Mouse (Mus musculus) forebrain, embryonic 12.5 days (tissue): Measurements from ENCODE around the gene Ndufa10. TPM values are rescaled to one million over a fixed set of nuclear protein-coding genes. Genes with fewer than 3 reads are reported as not detected.
"Not testable (repeated sequence)": the region's sequence is repeated elsewhere in the genome, so short reads cannot be mapped to it uniquely, and the experiment has no call there.

Source experiments
- ATAC-seq: fragments of 200-750 bp; cut with Nextera tagmentation; 2 replicates; pipeline ENCODE4 v1.8.0; 2017; ENCODE audit warnings: moderate TSS enrichment; ENCODE audit not compliant: low FRiP score
- H3K27ac ChIP-seq: fragments of 300-500 bp; sonication (generic); 2 replicates; pipeline ENCODE4 v1.5.1; 2016; ENCODE audit warnings: mild to moderate bottlenecking
- H3K27me3 ChIP-seq: fragments of 300-500 bp; sonication (generic); 2 replicates; pipeline ENCODE4 v1.6.1; 2016; ENCODE audit warnings: mild to moderate bottlenecking
- H3K36me3 ChIP-seq: fragments of 300-500 bp; sonication (generic); replicated peaks from 2 replicates; pipeline ENCODE4 v1.6.1; 2016; ENCODE audit warnings: mild to moderate bottlenecking
- H3K4me1 ChIP-seq: fragments of 300-500 bp; sonication (generic); 2 replicates; pipeline ENCODE4 v1.6.1; 2016
- H3K4me2 ChIP-seq: fragments of 300-500 bp; sonication (generic); 2 replicates; pipeline ENCODE4 v1.6.1; 2016; ENCODE audit warnings: mild to moderate bottlenecking, moderate library complexity
- H3K4me3 ChIP-seq: fragments of 300-500 bp; sonication (generic); replicated peaks from 2 replicates; pipeline ENCODE4 v1.5.1; 2016; ENCODE audit warnings: mild to moderate bottlenecking
- H3K9ac ChIP-seq: fragments of 300-500 bp; sonication (generic); 2 replicates; pipeline ENCODE4 v1.6.1; 2016; ENCODE audit warnings: mild to moderate bottlenecking
- H3K9me3 ChIP-seq: fragments of 300-500 bp; sonication (generic); 2 replicates; pipeline ENCODE4 v1.6.1; 2016
- WGBS: fragments of 180-500 bp; shearing (Covaris S2); methylation state at CpG from one replicate; pipeline ENCODE4 v1.1.7; 2016; 5-methylcytosine and 5-hydroxymethylcytosine counted together
- polyA plus RNA-seq: library from polyadenylated mRNA; unstranded; fragments of >200 nt; fragmentation: Nextera tagmentation; extraction: Ambion mirVana; gene quantifications from 2 replicates; pipeline ENCODE4 v1.2.1, GENCODE M21; 2016

Ndufa10 gene
- 228 and 234 TPM in 2 replicates for polyA plus RNA-seq

DNA sequence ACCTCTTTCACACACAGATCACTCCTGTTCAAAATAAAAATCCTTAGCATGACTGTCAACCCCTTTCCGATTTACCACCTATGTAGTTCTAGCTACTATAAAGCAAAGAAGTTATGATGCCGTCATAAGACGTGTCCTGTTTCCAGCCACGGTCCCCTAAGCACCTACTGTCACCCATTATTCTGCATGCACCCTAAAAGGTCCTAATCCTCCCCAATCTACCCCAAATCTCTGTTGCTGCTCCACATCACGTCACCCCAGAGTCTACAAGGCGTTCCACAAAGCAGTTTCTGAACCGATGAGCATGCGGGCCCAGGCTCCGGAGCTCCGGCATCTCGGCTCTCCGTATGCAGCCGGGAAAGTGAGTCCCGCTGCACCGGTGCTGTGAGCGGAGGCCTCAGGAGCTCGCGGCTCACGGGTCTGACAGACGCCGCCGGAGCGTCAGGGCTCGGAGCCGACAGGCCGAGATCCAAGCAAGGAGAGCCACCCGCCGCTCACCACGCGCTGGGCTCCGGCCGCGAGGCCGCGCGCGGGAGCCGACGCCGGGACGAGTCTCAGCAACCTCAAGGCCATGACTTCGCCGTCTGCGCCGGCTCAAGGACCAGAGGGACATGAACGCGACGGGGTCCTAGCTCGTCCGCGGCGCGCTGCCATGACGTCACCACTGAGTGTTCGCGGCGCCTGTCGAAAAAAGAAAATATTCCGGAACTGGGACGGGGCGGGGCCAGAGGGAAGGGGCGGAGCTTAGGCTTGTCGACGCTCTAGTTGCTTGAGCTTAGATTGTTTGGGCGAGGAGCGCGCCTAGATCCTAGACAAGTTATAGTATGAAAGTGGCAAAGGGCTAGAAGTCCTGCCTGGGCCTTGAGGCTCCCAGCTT, at the start of gene Ndufa10:
Ndufa10 (minus strand) TSS at position 696 of the 877 bp plus-strand sequence.
- Histone ChIP-seq H3K4me2 (peak within 1 kb of the TSS; percentile 86), H3K9me3 (no peaks in the 10 kb centered on the region), H3K4me1 (peaks cover 15% of the 10 kb centered on the region), H3K4me3 (peak within 1 kb of the TSS; percentile 97), H3K27ac (peak within 1 kb of the TSS; percentile 59), H3K36me3 (peaks cover 26% of the 10 kb centered on the region), H3K9ac (peak within 1 kb of the TSS; percentile 90), H3K27me3 (peaks cover 3% of the 10 kb centered on the region; the same call in 1 of the 2 replicates)
- peak; percentile 96 for ATAC-seq
- WGBS, result 1% methylated on average over 67 of the region's 67 CpGs

DNA sequence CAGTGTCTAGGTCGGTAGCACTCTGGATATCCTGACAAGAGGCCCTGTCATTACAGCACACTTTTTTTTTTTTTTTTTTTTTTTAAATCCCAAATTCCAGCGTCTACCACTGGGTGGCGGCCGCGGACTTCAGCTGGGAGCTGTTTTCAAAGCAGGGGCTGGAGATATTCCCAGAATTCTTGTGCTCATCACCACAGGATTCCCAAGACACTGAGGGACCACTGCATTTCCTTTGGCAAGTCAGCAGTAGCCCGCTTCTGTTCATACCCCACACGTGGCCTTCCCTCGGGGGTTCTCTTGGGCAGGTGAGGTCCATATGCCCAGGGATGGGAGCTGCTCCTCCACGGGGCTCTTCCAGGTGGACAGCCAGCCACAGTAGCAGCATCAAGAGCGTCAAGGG, 47.7 kb upstream of the Ndufa10 start:
- Histone ChIP-seq H3K27me3 (0 out of 2 replicates have a peak, but pooled peaks cover 3% of the 10 kb centered on the region), H3K36me3 (no peaks in the 10 kb centered on the region), H3K9ac (no peak overlapping the region), H3K27ac (no peak overlapping the region), H3K4me2 (no peak overlapping the region), H3K9me3 (no peaks in the 10 kb centered on the region), H3K4me3 (no peak overlapping the region), H3K4me1 (0 out of 2 replicates have a peak, but pooled peaks cover 2% of the 10 kb centered on the region)
- ATAC-seq, result no peak
- WGBS, result 27% methylated on average over 10 of the region's 10 CpGs

DNA sequence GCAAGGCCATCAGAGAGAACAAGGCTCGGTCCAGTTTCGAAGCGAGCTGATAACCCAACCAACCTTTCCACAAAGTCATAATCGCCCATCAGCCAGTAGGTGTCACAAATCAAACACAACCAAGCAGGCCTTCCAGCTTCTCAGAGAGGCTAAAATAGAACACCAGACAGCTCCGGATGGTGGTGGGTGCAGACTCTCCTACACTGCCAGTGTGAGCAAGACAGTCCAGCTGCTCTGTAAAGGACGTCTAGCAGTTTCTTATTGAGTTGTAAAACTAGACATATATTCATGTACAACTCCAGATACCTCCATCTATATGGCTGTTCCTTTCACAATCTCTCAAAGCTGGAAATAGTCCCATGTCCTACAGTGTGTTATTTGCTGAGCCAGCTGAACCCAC, 45.4 kb upstream of the Ndufa10 start:
- H3K27me3 ChIP-seq, result 0 out of 2 replicates have a peak, but pooled peaks cover 3% of the 10 kb centered on the region
- 88% methylated on average over 6 of the region's 6 CpGs for WGBS
- no peak overlapping the region for H3K4me2 ChIP-seq
- H3K27ac ChIP-seq, result no peak overlapping the region
- no peaks in the 10 kb centered on the region for H3K9me3 ChIP-seq
- no peaks in the 10 kb centered on the region for H3K36me3 ChIP-seq
- H3K9ac ChIP-seq, result no peak overlapping the region
- no peak overlapping the region for H3K4me3 ChIP-seq
- 0 out of 2 replicates have a peak, but pooled peaks cover 2% of the 10 kb centered on the region for H3K4me1 ChIP-seq
- ATAC-seq, result no peak

DNA sequence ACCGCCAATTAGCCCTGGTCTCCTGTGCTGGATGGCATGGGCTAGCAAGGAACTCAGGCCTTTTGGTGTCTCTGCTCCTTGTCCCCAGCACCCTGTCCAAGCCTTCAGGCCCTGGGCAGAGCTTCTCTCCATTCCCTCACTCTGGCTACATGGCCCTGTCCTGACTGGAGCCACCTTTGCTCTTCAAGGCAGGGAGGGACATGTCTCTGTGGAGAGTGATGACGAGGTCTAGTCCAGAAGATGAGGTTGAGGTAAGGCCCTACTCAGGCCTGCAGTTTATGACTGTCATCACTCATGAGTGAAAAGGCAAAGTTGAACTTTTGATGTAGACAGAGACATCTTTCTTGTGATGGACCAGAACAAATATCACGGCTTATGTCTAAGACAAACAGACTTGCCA, 44.9 kb upstream of the Ndufa10 start, which contains the start of gene Olfr1414:
Olfr1414 (minus strand) TSS at position 101 of the 400 bp plus-strand sequence.
- Histone ChIP-seq H3K36me3 (no peaks in the 10 kb centered on the region), H3K9ac (no peak within 1 kb of the TSS), H3K4me1 (0 out of 2 replicates have a peak, but pooled peaks cover 2% of the 10 kb centered on the region), H3K4me2 (no peak within 1 kb of the TSS), H3K27me3 (0 out of 2 replicates have a peak, but pooled peaks cover 3% of the 10 kb centered on the region), H3K27ac (no peak within 1 kb of the TSS), H3K4me3 (no peak within 1 kb of the TSS), H3K9me3 (no peaks in the 10 kb centered on the region)
- no peak for ATAC-seq
- WGBS, result 86% methylated on average over 3 of the region's 3 CpGs

DNA sequence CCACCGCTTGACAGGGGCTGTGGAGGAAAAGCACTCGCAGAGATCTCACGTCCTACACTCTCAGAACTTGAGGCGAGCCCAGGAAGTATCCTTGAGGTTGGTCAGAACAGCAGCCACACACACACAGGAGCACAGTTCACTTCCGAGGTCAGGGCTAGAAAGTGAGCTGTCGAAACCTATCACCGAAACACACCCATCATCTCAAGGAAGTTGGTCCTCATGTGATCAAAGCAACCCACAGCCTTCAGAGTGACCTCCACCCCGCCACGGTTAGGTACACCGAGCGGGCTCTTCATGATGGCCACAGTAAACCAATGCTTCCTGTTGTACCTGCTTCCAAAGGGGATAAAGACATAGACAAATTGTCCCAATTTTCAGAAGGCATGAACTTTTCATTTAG, 41.7 kb upstream of the Ndufa10 start:
- Histone ChIP-seq H3K4me3 (no peak overlapping the region), H3K9me3 (no peaks in the 10 kb centered on the region), H3K4me1 (no peaks in the 10 kb centered on the region), H3K4me2 (no peak overlapping the region), H3K9ac (no peak overlapping the region), H3K36me3 (no peaks in the 10 kb centered on the region), H3K27me3 (0 out of 2 replicates have a peak, but pooled peaks cover 3% of the 10 kb centered on the region), H3K27ac (no peak overlapping the region)
- 87% methylated on average over 11 of the region's 11 CpGs for WGBS
- ATAC-seq, result no peak

DNA sequence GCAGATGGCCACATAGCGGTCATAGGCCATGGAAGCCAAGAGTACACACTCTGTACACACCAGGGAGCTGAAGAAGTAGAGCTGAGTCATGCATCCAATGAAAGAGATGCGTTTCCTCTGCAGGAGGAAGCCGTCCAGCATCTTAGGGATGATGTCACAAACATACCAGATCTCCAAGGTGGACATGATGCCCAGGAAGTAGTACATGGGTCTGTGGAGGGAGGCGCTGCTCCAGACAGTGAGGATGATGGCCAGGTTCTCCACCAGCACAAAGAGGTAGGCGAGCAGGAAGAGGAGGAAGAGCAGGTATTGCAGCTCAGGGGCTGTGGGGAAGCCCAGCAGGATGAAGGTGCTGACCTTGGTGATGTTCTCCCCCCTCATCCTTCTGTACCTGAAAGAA, 38.0 kb upstream of the Ndufa10 start:
- not testable (repeated sequence) for H3K27me3 ChIP-seq, H3K27ac ChIP-seq, H3K9ac ChIP-seq, ATAC-seq, H3K4me3 ChIP-seq, H3K9me3 ChIP-seq, H3K4me2 ChIP-seq, H3K4me1 ChIP-seq, H3K36me3 ChIP-seq
- WGBS, result 87% methylated on average over 5 of the region's 5 CpGs

DNA sequence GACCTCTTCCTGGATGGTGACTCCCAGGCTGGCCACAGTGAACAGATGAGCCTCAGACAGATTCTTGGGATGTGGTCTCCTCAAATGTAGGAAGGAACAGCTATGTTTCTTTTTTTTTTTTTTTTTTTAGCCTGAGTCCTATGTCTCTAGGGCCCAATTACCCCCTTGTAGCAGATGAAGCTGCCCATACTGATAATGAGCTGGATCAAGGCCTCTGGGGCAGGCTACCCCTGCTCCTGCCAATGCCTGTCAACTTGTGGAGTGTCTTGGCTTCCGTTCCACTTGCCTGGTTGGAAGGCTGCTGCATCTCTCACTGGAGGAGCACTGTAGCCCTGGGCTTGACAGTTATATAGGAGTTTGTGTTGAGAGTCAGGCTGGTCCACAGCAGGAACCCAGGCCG, 22.3 kb upstream of the Ndufa10 start, which contains the start of gene Olfr1415:
Olfr1415 (minus strand) TSS at position 101 of the 400 bp plus-strand sequence.
- no peak for ATAC-seq
- Histone ChIP-seq H3K36me3 (no peaks in the 10 kb centered on the region), H3K4me3 (no peak within 1 kb of the TSS), H3K9me3 (no peaks in the 10 kb centered on the region), H3K4me1 (no peaks in the 10 kb centered on the region), H3K9ac (no peak within 1 kb of the TSS), H3K27me3 (no peaks in the 10 kb centered on the region), H3K27ac (no peak within 1 kb of the TSS), H3K4me2 (no peak within 1 kb of the TSS)
- 92% methylated on average over 2 of the region's 2 CpGs for WGBS

DNA sequence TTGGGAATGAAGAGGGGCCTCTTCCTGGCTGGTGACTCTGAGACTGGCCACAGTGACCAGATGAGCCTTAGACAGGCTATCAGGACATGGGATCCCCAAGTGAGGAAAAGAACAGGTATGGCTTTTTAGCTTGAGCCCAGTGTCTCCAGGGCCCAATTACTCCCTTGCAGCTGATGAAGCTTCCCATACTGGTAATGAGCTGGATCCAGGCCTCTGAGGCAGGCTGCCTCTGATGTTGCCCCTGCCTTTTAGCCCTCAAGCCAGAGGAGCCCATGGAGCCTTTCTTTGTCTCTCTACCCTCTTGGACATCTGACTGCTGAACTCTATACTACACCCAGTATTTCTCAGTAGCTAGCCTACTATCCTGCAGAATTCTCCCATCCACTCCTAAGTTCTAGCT, 11.4 kb upstream of the Ndufa10 start, which contains the start of gene Olfr1416:
Olfr1416 (minus strand) TSS at position 101 of the 400 bp plus-strand sequence.
- ATAC-seq, result no peak
- Histone ChIP-seq H3K27ac (no peak within 1 kb of the TSS), H3K9ac (no peak within 1 kb of the TSS), H3K36me3 (no peaks in the 10 kb centered on the region), H3K4me1 (no peaks in the 10 kb centered on the region), H3K4me2 (no peak within 1 kb of the TSS), H3K27me3 (0 out of 2 replicates have a peak, but pooled peaks cover 14% of the 10 kb centered on the region), H3K4me3 (no peak within 1 kb of the TSS), H3K9me3 (peaks cover 10% of the 10 kb centered on the region; the same call in 1 of the 2 replicates)

DNA sequence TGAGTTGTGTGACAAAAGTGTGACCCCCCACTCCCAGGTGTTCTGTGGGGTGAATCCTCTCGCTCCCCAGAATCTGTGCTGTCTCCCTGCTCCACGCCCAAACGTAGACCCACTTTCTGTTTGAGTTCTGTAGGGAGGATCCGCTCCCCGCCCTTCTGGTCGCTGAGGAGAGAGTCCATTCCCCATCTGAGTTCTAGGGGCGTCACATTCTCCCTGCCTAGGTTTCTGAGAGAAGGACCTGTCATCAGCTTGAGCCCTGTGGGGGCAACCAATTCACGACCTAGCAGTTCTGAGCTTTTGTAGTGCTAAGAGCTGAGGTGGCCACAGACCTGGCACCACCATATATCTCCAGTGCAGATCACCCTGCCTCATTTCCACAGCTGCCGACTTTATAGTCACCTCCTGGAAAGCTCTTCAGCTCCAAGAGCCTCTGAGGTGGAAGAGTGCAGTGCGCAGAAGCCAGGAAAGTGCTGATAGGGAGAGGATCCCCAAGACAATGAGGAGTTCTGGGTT, 462 bp upstream of the Ndufa10 start:
- H3K4me1 ChIP-seq, result peaks cover 15% of the 10 kb centered on the region
- no peak overlapping the region for H3K27ac ChIP-seq
- H3K4me2 ChIP-seq, result peak overlapping the region; percentile 86
- H3K4me3 ChIP-seq, result peak overlapping the region; percentile 97
- H3K27me3 ChIP-seq, result peaks cover 9% of the 10 kb centered on the region
- no peaks in the 10 kb centered on the region for H3K9me3 ChIP-seq
- WGBS, result 5% methylated on average over 10 of the region's 10 CpGs
- peaks cover 19% of the 10 kb centered on the region for H3K36me3 ChIP-seq
- ATAC-seq, result no peak; the same call in 1 of the 2 replicates
- H3K9ac ChIP-seq, result peak overlapping the region; percentile 90

DNA sequence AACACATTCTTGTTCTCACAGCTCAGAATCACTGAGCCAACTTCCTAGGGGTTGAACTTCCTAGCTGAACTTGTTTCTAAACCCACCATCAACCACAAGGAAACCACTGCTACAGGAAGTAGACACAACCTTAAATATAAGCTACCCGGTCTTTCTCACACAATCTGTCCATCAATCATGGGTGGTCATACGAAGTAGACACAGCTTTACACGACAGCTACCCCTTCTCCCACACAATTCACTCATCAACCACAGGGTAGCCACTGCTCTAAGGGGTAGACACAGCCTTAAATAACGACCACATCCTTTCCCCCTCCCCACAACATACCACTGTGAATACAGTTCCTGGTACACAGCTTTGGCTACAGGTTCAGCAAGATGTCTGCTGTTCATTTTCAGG, 4.8 kb downstream of the Ndufa10 start:
- Histone ChIP-seq H3K27me3 (no peaks in the 10 kb centered on the region), H3K4me1 (peaks cover 10% of the 10 kb centered on the region), H3K4me3 (no peak overlapping the region), H3K9ac (no peak overlapping the region), H3K4me2 (no peak overlapping the region), H3K36me3 (peaks cover 71% of the 10 kb centered on the region), H3K9me3 (no peaks in the 10 kb centered on the region), H3K27ac (no peak overlapping the region)
- no peak for ATAC-seq
- 87% methylated on average over 4 of the region's 4 CpGs for WGBS

DNA sequence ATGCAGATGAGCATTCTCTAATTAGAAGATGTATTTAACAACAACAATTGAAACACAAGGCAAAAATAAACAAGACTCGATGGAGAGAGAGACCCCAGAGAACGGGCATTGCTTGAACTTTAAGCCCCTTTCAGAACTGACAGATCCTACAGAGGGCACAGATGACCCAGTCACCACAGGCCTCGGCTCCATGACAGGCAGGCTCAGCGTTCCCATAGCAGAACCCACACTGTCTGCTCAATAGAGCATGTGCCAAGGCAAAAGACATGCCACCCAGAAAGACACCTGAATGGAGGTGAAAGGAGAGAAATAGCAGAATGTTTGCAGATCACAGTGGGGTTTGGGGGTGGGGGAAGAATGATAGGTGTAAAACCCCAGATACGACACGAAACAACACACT, 15.2 kb downstream of the Ndufa10 start:
- Histone ChIP-seq H3K4me2 (no peak overlapping the region), H3K4me1 (no peaks in the 10 kb centered on the region), H3K4me3 (no peak overlapping the region), H3K36me3 (peaks cover 80% of the 10 kb centered on the region), H3K27ac (no peak overlapping the region), H3K9me3 (no peaks in the 10 kb centered on the region), H3K9ac (no peak overlapping the region), H3K27me3 (no peaks in the 10 kb centered on the region)
- 92% methylated on average over 6 of the region's 6 CpGs for WGBS
- ATAC-seq, result no peak

DNA sequence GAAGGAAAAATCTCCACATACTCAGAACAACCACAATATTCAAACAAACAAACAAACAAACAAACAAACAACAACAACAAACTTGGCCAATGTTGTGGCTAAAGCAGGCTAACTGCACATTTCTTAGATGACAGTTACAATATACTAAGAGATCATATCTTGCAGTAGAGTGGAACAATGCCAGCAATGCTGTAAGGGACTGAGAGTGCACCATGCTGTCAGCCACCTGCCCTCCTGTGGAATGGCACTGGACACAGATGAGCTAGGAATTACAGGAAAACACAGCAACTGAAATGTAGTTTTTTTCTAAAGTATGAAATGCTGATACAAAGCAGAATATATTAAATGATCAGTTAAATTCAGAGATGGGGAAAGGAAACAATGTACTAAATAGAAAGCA, 15.9 kb downstream of the Ndufa10 start:
- Histone ChIP-seq H3K4me3 (no peak overlapping the region), H3K4me2 (no peak overlapping the region), H3K4me1 (no peaks in the 10 kb centered on the region), H3K36me3 (peaks cover 81% of the 10 kb centered on the region), H3K27ac (no peak overlapping the region), H3K9me3 (no peaks in the 10 kb centered on the region), H3K27me3 (no peaks in the 10 kb centered on the region), H3K9ac (no peak overlapping the region)
- no peak for ATAC-seq
